In the genomic region with DNA sequence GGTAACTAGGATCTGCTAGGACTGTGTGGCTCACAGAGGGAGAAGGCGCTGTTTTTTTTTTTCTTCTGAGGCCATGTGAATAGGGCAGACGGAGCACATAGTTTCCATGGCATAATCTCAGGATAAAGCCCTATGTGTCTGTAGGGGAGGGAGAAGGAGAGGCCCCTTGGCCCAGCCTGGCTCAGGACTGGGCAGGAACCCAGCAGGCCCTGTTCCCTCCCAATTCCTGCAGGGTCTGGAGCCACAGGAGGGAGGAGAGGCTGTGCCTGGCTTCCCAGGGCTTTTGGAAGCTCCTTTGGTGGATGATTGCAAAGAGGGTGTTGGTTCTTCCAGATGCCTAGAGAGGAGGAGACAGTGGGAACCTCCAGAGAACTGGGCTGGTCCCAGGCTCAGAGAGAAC, we compare ENCODE assay signal across 9 mouse cellular contexts. TPM values are rescaled to one million over a fixed set of nuclear protein-coding genes. Genes with fewer than 3 reads are reported as not detected.
DNase-seq lines count a peak whose midpoint lies in the region; ATAC-seq lines count a peak whose summit lies in the region.
"Had no signal": no experiment of that assay in that cellular context is flagged by ENCODE, and none has a peak within 500 bp of the region (broad histone marks: within the 10 kb centered on the region; RNA-seq: fewer than 3 reads in every experiment).

No protein-coding gene starts in this region.

- peak overlapping the region; percentile 58; the same call in 1 of the 2 replicates for H3K27ac ChIP-seq in limb, embryonic 13.5 days
- H3K27ac ChIP-seq: liver, embryonic 13.5 days had no signal

- 53% methylated on average over 2 of the region's 2 CpGs for WGBS in limb, embryonic 13.5 days

- H3K4me1 ChIP-seq in limb, embryonic 13.5 days, result peaks cover 34% of the 10 kb centered on the region
- H3K4me1 ChIP-seq: liver, embryonic 13.5 days had no signal

- no peaks in the 10 kb centered on the region for H3K36me3 ChIP-seq in limb, embryonic 13.5 days
- H3K36me3 ChIP-seq: liver, embryonic 13.5 days had no signal

- no peak overlapping the region for H3K9ac ChIP-seq in limb, embryonic 13.5 days
- H3K9ac ChIP-seq: liver, embryonic 13.5 days had no signal

- H3K9me3 ChIP-seq in limb, embryonic 13.5 days, result no peaks in the 10 kb centered on the region
- H3K9me3 ChIP-seq: liver, embryonic 13.5 days had no signal

- DNase-seq in adrenal gland, postnatal 10 days, result peak; percentile 59
- no peak for DNase-seq in adrenal gland, adult (ENCODE audit: inconsistent age in 2 of 2, low spot score in 1 of 2)
- DNase-seq in cerebellum, postnatal 14 days, result peak; percentile 37 to 53
- DNase-seq in heart, adult 9 months (ENCODE audit: low spot score in 2 of 2), result peak; percentile 57 to 68
- peak; percentile 35 for DNase-seq in retina, postnatal 1 day
- DNase-seq in spleen, adult 12 weeks (ENCODE audit: low spot score), result no peak
- DNase-seq in embryo, embryonic 10.5 days (ENCODE audit: low spot score), result no peak
- DNase-seq: liver, embryonic 13.5 days had no signal

- peak; percentile 73; the same call in 1 of the 2 replicates for ATAC-seq in limb, embryonic 13.5 days (ENCODE audit: low FRiP score, low read depth)

- H3K27me3 ChIP-seq in limb, embryonic 13.5 days, result no peaks in the 10 kb centered on the region
- H3K27me3 ChIP-seq: liver, embryonic 13.5 days had no signal

- no peak overlapping the region for H3K4me2 ChIP-seq in limb, embryonic 13.5 days (replicated peaks)
- H3K4me2 ChIP-seq: liver, embryonic 13.5 days had no signal

- no peak overlapping the region for H3K4me3 ChIP-seq in limb, embryonic 13.5 days
- H3K4me3 ChIP-seq: liver, embryonic 13.5 days had no signal

RNA-seq across cellular contexts. Expression of a gene that starts 24.2 kb away (rescaled TPM):
- 10 to 100 TPM; 21.1 to 22.0 TPM for total RNA-seq in adrenal gland, postnatal 10 days (2021)
- polyA plus RNA-seq in limb, embryonic 13.5 days (2015; fragmentation: Nextera tagmentation; extraction: Ambion mirVana), result 5.6 and 7.2 TPM in 2 replicates

Comparison
In these comparisons a context has a peak if more than half of its experiments do, and no peak if none do; other contexts are left out.
1. DNase-seq: peak in adrenal gland, postnatal 10 days (single experiment), cerebellum, postnatal 14 days (2 of 2), heart, adult 9 months (2 of 2) and retina, postnatal 1 day (single experiment); none in adrenal gland, adult (0 of 2), spleen, adult 12 weeks (single experiment) and embryo, embryonic 10.5 days (single experiment).